Mouse (Mus musculus) hindbrain, embryonic 15.5 days (tissue): ENCODE measurements around the gene Dph7. TPM values are rescaled to one million over a fixed set of nuclear protein-coding genes. Genes with fewer than 3 reads are reported as not detected.
"Not testable (repeated sequence)": the region's sequence is repeated elsewhere in the genome, so short reads cannot be mapped to it uniquely, and the experiment has no call there.

ENCODE experiments used
- ATAC-seq: fragments of 200-750 bp; cut with Nextera tagmentation; 2 replicates; pipeline ENCODE4 v1.8.0; 2017; ENCODE audit warnings: low read depth, moderate number of reproducible peaks, moderate TSS enrichment; ENCODE audit not compliant: low FRiP score
- H3K27ac ChIP-seq: fragments of 300-500 bp; sonication (generic); replicated peaks from 2 replicates; pipeline ENCODE4 v1.5.1; 2015; ENCODE audit warnings: mild to moderate bottlenecking, inconsistent platforms
- H3K27me3 ChIP-seq: fragments of 300-500 bp; sonication (generic); 2 replicates; pipeline ENCODE4 v1.6.1; 2015; ENCODE audit warnings: control low read depth, inconsistent platforms
- H3K36me3 ChIP-seq: fragments of 300-500 bp; sonication (generic); 2 replicates; pipeline ENCODE4 v1.6.1; 2015; ENCODE audit warnings: control low read depth, inconsistent platforms
- H3K4me1 ChIP-seq: fragments of 300-500 bp; sonication (generic); replicated peaks from 2 replicates; pipeline ENCODE4 v1.6.1; 2015; ENCODE audit warnings: control low read depth, inconsistent platforms
- H3K4me2 ChIP-seq: fragments of 300-500 bp; sonication (generic); 2 replicates; pipeline ENCODE4 v1.6.1; 2015; ENCODE audit warnings: moderate library complexity, mild to moderate bottlenecking, inconsistent platforms
- H3K4me3 ChIP-seq: fragments of 300-500 bp; sonication (generic); 2 replicates; pipeline ENCODE4 v1.5.1; 2015; ENCODE audit warnings: mild to moderate bottlenecking, inconsistent platforms
- H3K9ac ChIP-seq: fragments of 300-500 bp; sonication (generic); 2 replicates; pipeline ENCODE4 v1.6.1; 2015; ENCODE audit warnings: inconsistent platforms
- H3K9me3 ChIP-seq: fragments of 300-500 bp; sonication (generic); 2 replicates; pipeline ENCODE4 v1.6.1; 2016; ENCODE audit warnings: control low read depth, inconsistent platforms
- WGBS: fragments of 180-500 bp; shearing (Covaris S2); methylation state at CpG from one replicate; pipeline ENCODE4 v1.1.7; 2015; 5-methylcytosine and 5-hydroxymethylcytosine counted together
- polyA plus RNA-seq: library from polyadenylated mRNA; unstranded; fragments of >200 nt; fragmentation: Nextera tagmentation; extraction: Ambion mirVana; gene quantifications from 2 replicates; pipeline ENCODE4 v1.2.1, GENCODE M21; 2015

Dph7 gene
- polyA plus RNA-seq, 1 experiment from 2014 or later: 36.0 TPM

GRCm38 (mm10) chr2:24929593-24929992 is 32.6 kb upstream of the Dph7 start:
- peaks cover 8% of the 10 kb centered on the region; the same call in 1 of the 2 replicates for H3K36me3 ChIP-seq
- no peak overlapping the region for H3K9ac ChIP-seq
- no peak overlapping the region for H3K4me2 ChIP-seq
- H3K9me3 ChIP-seq: no peaks in the 10 kb centered on the region
- H3K27ac ChIP-seq: no peak overlapping the region
- peaks cover 16% of the 10 kb centered on the region for H3K4me1 ChIP-seq
- ATAC-seq: no peak
- 92% methylated on average over 5 of the region's 5 CpGs for WGBS
- H3K27me3 ChIP-seq: no peaks in the 10 kb centered on the region
- no peak overlapping the region for H3K4me3 ChIP-seq

GRCm38 (mm10) chr2:24934441-24934963 is 27.7 kb upstream of the Dph7 start:
- WGBS: 5% methylated on average over 19 of the region's 19 CpGs
- Histone ChIP-seq H3K9me3 (no peaks in the 10 kb centered on the region), H3K4me3 (peak overlapping the region; percentile 67), H3K27me3 (no peaks in the 10 kb centered on the region), H3K4me2 (peak overlapping the region; percentile 82), H3K27ac (peak overlapping the region; percentile 63; the same call in 1 of the 2 replicates), H3K9ac (peak overlapping the region; percentile 74), H3K4me1 (peaks cover 22% of the 10 kb centered on the region), H3K36me3 (no peaks in the 10 kb centered on the region)
- ATAC-seq: no peak; the same call in 1 of the 2 replicates

GRCm38 (mm10) chr2:24935057-24935796 is 27.0 kb upstream of the Dph7 start, which contains the start of gene Arrdc1:
Arrdc1 (minus strand) TSS chr2:24935252.
- Histone ChIP-seq H3K27me3 (no peaks in the 10 kb centered on the region), H3K9me3 (no peaks in the 10 kb centered on the region), H3K36me3 (no peaks in the 10 kb centered on the region), H3K27ac (peak within 1 kb of the TSS; percentile 63; the same call in 1 of the 2 replicates), H3K4me1 (peaks cover 22% of the 10 kb centered on the region), H3K9ac (peak within 1 kb of the TSS; percentile 74), H3K4me2 (peak within 1 kb of the TSS; percentile 82), H3K4me3 (peak within 1 kb of the TSS; percentile 67)
- WGBS: 0% methylated on average over 48 of the region's 49 CpGs
- peak; percentile 94 for ATAC-seq

- Histone ChIP-seq H3K9ac (no peak overlapping the region), H3K4me2 (no peak overlapping the region), H3K4me3 (no peak overlapping the region), H3K9me3 (no peaks in the 10 kb centered on the region), H3K4me1 (no peaks in the 10 kb centered on the region), H3K27ac (no peak overlapping the region), H3K36me3 (no peaks in the 10 kb centered on the region), H3K27me3 (no peaks in the 10 kb centered on the region)
- 71% methylated on average over 4 of the region's 4 CpGs for WGBS
- ATAC-seq: no peak
Observed at GRCm38 (mm10) chr2:24942092-24942491, 20.1 kb upstream of the Dph7 start.

GRCm38 (mm10) chr2:24944304-24944703 is 17.9 kb upstream of the Dph7 start:
- H3K4me1 ChIP-seq, H3K27me3 ChIP-seq, ATAC-seq, H3K4me3 ChIP-seq, H3K27ac ChIP-seq, H3K9me3 ChIP-seq, H3K4me2 ChIP-seq, H3K9ac ChIP-seq, H3K36me3 ChIP-seq: not testable (repeated sequence)
- 60% methylated on average over 2 of the region's 2 CpGs for WGBS

- peaks cover 30% of the 10 kb centered on the region for H3K36me3 ChIP-seq
- no peaks in the 10 kb centered on the region for H3K27me3 ChIP-seq
- peak; percentile 98 for ATAC-seq
- WGBS: 0% methylated on average over 44 of the region's 108 CpGs
- no peaks in the 10 kb centered on the region for H3K9me3 ChIP-seq
- H3K4me3 ChIP-seq: peak within 1 kb of the TSS; percentile 91
- peaks cover 20% of the 10 kb centered on the region for H3K4me1 ChIP-seq
- peak within 1 kb of the TSS; percentile 76 for H3K4me2 ChIP-seq
- H3K27ac ChIP-seq: peak within 1 kb of the TSS; percentile 75
- H3K9ac ChIP-seq: peak within 1 kb of the TSS; percentile 86
Observed at GRCm38 (mm10) chr2:24949421-24950188, 12.6 kb upstream of the Dph7 start, which contains the start of gene Zmynd19. Zmynd19 (plus strand) TSS chr2:24949792.

- Histone ChIP-seq H3K4me1 (peaks cover 20% of the 10 kb centered on the region), H3K4me3 (peak overlapping the region; percentile 91), H3K36me3 (peaks cover 35% of the 10 kb centered on the region), H3K9me3 (no peaks in the 10 kb centered on the region), H3K27ac (peak overlapping the region; percentile 75), H3K27me3 (no peaks in the 10 kb centered on the region), H3K4me2 (peak overlapping the region; percentile 76), H3K9ac (peak overlapping the region; percentile 86)
- ATAC-seq: 0 out of 2 replicates have a peak, but pooled peaks have one; percentile 6
- under 1% methylated on average over 31 of the region's 31 CpGs for WGBS
Observed at GRCm38 (mm10) chr2:24950189-24950535, 12.0 kb upstream of the Dph7 start.

GRCm38 (mm10) chr2:24952537-24953055 is 9.6 kb upstream of the Dph7 start:
- no peak overlapping the region for H3K4me2 ChIP-seq
- H3K27ac ChIP-seq: no peak overlapping the region
- no peaks in the 10 kb centered on the region for H3K27me3 ChIP-seq
- H3K4me1 ChIP-seq: peaks cover 20% of the 10 kb centered on the region
- WGBS: 87% methylated on average over 4 of the region's 4 CpGs
- H3K4me3 ChIP-seq: no peak overlapping the region
- peaks cover 54% of the 10 kb centered on the region for H3K36me3 ChIP-seq
- ATAC-seq: no peak
- H3K9me3 ChIP-seq: no peaks in the 10 kb centered on the region
- no peak overlapping the region for H3K9ac ChIP-seq

GRCm38 (mm10) chr2:24960910-24961309 is 1.3 kb upstream of the Dph7 start:
- no peak for ATAC-seq

GRCm38 (mm10) chr2:24970386-24970785 is 8.2 kb downstream of the Dph7 start:
- Histone ChIP-seq H3K27me3 (no peaks in the 10 kb centered on the region), H3K27ac (no peak overlapping the region), H3K9me3 (no peaks in the 10 kb centered on the region), H3K9ac (no peak overlapping the region), H3K36me3 (peaks cover 47% of the 10 kb centered on the region), H3K4me2 (no peak overlapping the region), H3K4me1 (peaks cover 14% of the 10 kb centered on the region), H3K4me3 (no peak overlapping the region)
- WGBS: 78% methylated on average over 4 of the region's 4 CpGs
- ATAC-seq: no peak

More at GRCm38 (mm10) chr2:24960910-24961309, 1.3 kb upstream of the Dph7 start:
- Histone ChIP-seq H3K9ac (no peak overlapping the region), H3K4me3 (no peak overlapping the region), H3K4me1 (peaks cover 20% of the 10 kb centered on the region), H3K36me3 (peaks cover 51% of the 10 kb centered on the region), H3K9me3 (no peaks in the 10 kb centered on the region), H3K4me2 (no peak overlapping the region), H3K27ac (no peak overlapping the region), H3K27me3 (no peaks in the 10 kb centered on the region)
- WGBS: 35% methylated on average over 3 of the region's 3 CpGs

GRCm38 (mm10) chr2:24974452-24974851 is 12.3 kb downstream of the Dph7 start:
- H3K4me3 ChIP-seq: peak overlapping the region; percentile 87
- H3K4me2 ChIP-seq: peak overlapping the region; percentile 96
- not testable (repeated sequence) for ATAC-seq, H3K9me3 ChIP-seq, H3K27me3 ChIP-seq
- peaks cover 24% of the 10 kb centered on the region for H3K4me1 ChIP-seq
- H3K9ac ChIP-seq: peak overlapping the region; percentile 72
- peak overlapping the region; percentile 89 for H3K27ac ChIP-seq
- under 1% methylated on average over 17 of the region's 17 CpGs for WGBS
- peaks cover 30% of the 10 kb centered on the region for H3K36me3 ChIP-seq
